Mouse (Mus musculus) thymus, postnatal 25 days (tissue): ENCODE data around the gene Art2b.
A peak's percentile ranks its signal among the peaks of the same experiment; 100 is the strongest.
"Not testable (repeated sequence)": the region's sequence is repeated elsewhere in the genome, so short reads cannot be mapped to it uniquely, and the experiment has no call there.

Source experiments
- DNase-seq: peaks from one replicate; pipeline ENCODE4 v3.0.0; 2022

The Art2b gene

GRCm38 (mm10) chr7:101585408-101585807 lies at the start of gene Art2b:
Art2b (minus strand) TSS chr7:101585600.
- peak; percentile 19 for DNase-seq

GRCm38 (mm10) chr7:101634513-101634912 lies 49.1 kb upstream of the Art2b start:
- peak; percentile 47 for DNase-seq

GRCm38 (mm10) chr7:101633629-101634177 lies 48.3 kb upstream of the Art2b start:
- no peak for DNase-seq

- no peak for DNase-seq
Observed at GRCm38 (mm10) chr7:101628481-101628880, 43.1 kb upstream of the Art2b start.

- not testable (repeated sequence) for DNase-seq
Observed at GRCm38 (mm10) chr7:101627166-101627565, 41.8 kb upstream of the Art2b start.

GRCm38 (mm10) chr7:101624283-101624682 lies 38.9 kb upstream of the Art2b start:
- no peak for DNase-seq

- DNase-seq = not testable (repeated sequence)
Observed at GRCm38 (mm10) chr7:101621861-101622260, 36.5 kb upstream of the Art2b start.

GRCm38 (mm10) chr7:101620373-101620772 lies 35.0 kb upstream of the Art2b start:
- DNase-seq = peak; percentile 46

GRCm38 (mm10) chr7:101618273-101618672 lies 32.9 kb upstream of the Art2b start:
- DNase-seq = no peak

- DNase-seq = no peak
Observed at GRCm38 (mm10) chr7:101617438-101618165, 32.2 kb upstream of the Art2b start.

- no peak for DNase-seq
Observed at GRCm38 (mm10) chr7:101616136-101616835, 30.9 kb upstream of the Art2b start.

GRCm38 (mm10) chr7:101615406-101615805 lies 30.0 kb upstream of the Art2b start:
- DNase-seq = no peak

- not testable (repeated sequence) for DNase-seq
Observed at GRCm38 (mm10) chr7:101612786-101613527, 27.6 kb upstream of the Art2b start.

- DNase-seq = no peak
Observed at GRCm38 (mm10) chr7:101607845-101608244, 22.4 kb upstream of the Art2b start.

GRCm38 (mm10) chr7:101600406-101600805 lies 15.0 kb upstream of the Art2b start:
- DNase-seq = no peak

- no peak for DNase-seq
Observed at GRCm38 (mm10) chr7:101598482-101598881, 13.1 kb upstream of the Art2b start.

GRCm38 (mm10) chr7:101594969-101595368 lies 9.6 kb upstream of the Art2b start:
- no peak for DNase-seq

GRCm38 (mm10) chr7:101584271-101584670 lies 1.1 kb downstream of the Art2b start:
- not testable (repeated sequence) for DNase-seq

GRCm38 (mm10) chr7:101582012-101582411 lies 3.4 kb downstream of the Art2b start:
- no peak for DNase-seq

GRCm38 (mm10) chr7:101580863-101581262 lies 4.5 kb downstream of the Art2b start:
- peak; percentile 25 for DNase-seq

- DNase-seq = no peak
Observed at GRCm38 (mm10) chr7:101574413-101574812, 11.0 kb downstream of the Art2b start.

GRCm38 (mm10) chr7:101573636-101574035 lies 11.8 kb downstream of the Art2b start:
- DNase-seq = not testable (repeated sequence)

- DNase-seq = no peak
Observed at GRCm38 (mm10) chr7:101564086-101564485, 21.3 kb downstream of the Art2b start.
